Mouse (Mus musculus): ENCODE data around the gene Gpank1. TPM values are rescaled to one million over a fixed set of nuclear protein-coding genes. Genes with fewer than 3 reads are reported as not detected.

Gpank1 gene
- polyA plus RNA-seq, 1 experiment from 2014 or later, result 29.8 TPM

- Histone ChIP-seq H3K27me3 (replicated peaks; ENCODE audit: control insufficient read depth, insufficient read depth, low read length) (no peaks in the 10 kb centered on the region), H3K4me1 (replicated peaks; ENCODE audit: control insufficient read depth, insufficient read depth, low read length) (no peaks in the 10 kb centered on the region), H3K9ac (replicated peaks; ENCODE audit: low read depth, low read length) (no peak overlapping the region), H3K4me3 (replicated peaks; ENCODE audit: low read length) (no peak overlapping the region), H3K9me3 (ENCODE audit: control insufficient read depth, low read length) (no peaks in the 10 kb centered on the region), H3K27ac (ENCODE audit: low read length) (no peak overlapping the region), H3K36me3 (ENCODE audit: control insufficient read depth, insufficient read depth) (peaks cover 17% of the 10 kb centered on the region), H3K4me2 (ENCODE audit: low read length) (no peak overlapping the region)
- WGBS, result 77% methylated on average over 12 of the region's 12 CpGs
- no peak for ATAC-seq
These were observed 24.0 kb upstream of the Gpank1 start for GRCm38 (mm10) chr17:35097164-35097655.

- 85% methylated on average over 10 of the region's 10 CpGs for WGBS
- peaks cover 24% of the 10 kb centered on the region for H3K36me3 ChIP-seq (ENCODE audit: control insufficient read depth, insufficient read depth)
- no peak overlapping the region for H3K27ac ChIP-seq (ENCODE audit: low read length)
- H3K4me3 ChIP-seq (replicated peaks; ENCODE audit: low read length), result no peak overlapping the region
- H3K4me1 ChIP-seq (replicated peaks; ENCODE audit: control insufficient read depth, insufficient read depth, low read length), result no peaks in the 10 kb centered on the region
- ATAC-seq, result no peak
- no peaks in the 10 kb centered on the region for H3K9me3 ChIP-seq (ENCODE audit: control insufficient read depth, low read length)
- H3K9ac ChIP-seq (replicated peaks; ENCODE audit: low read depth, low read length), result no peak overlapping the region
- H3K27me3 ChIP-seq (replicated peaks; ENCODE audit: control insufficient read depth, insufficient read depth, low read length), result no peaks in the 10 kb centered on the region
- no peak overlapping the region for H3K4me2 ChIP-seq (ENCODE audit: low read length)
These were observed 21.0 kb upstream of the Gpank1 start for GRCm38 (mm10) chr17:35100196-35100765.

GRCm38 (mm10) chr17:35101161-35101560 is 20.1 kb upstream of the Gpank1 start:
- H3K9ac ChIP-seq (replicated peaks; ENCODE audit: low read depth, low read length), result no peak overlapping the region

GRCm38 (mm10) chr17:35102299-35102698 is 19.0 kb upstream of the Gpank1 start:
- Histone ChIP-seq H3K27ac (ENCODE audit: low read length) (no peak overlapping the region), H3K4me1 (replicated peaks; ENCODE audit: control insufficient read depth, insufficient read depth, low read length) (no peaks in the 10 kb centered on the region), H3K27me3 (replicated peaks; ENCODE audit: control insufficient read depth, insufficient read depth, low read length) (no peaks in the 10 kb centered on the region), H3K36me3 (ENCODE audit: control insufficient read depth, insufficient read depth) (peaks cover 20% of the 10 kb centered on the region), H3K4me2 (ENCODE audit: low read length) (no peak overlapping the region), H3K9me3 (ENCODE audit: control insufficient read depth, low read length) (no peaks in the 10 kb centered on the region), H3K9ac (replicated peaks; ENCODE audit: low read depth, low read length) (no peak overlapping the region), H3K4me3 (replicated peaks; ENCODE audit: low read length) (no peak overlapping the region)
- no peak for ATAC-seq
- WGBS, result 84% methylated on average over 8 of the region's 8 CpGs

More at GRCm38 (mm10) chr17:35101161-35101560, 20.1 kb upstream of the Gpank1 start:
- Histone ChIP-seq H3K36me3 (ENCODE audit: control insufficient read depth, insufficient read depth) (peaks cover 23% of the 10 kb centered on the region), H3K27me3 (replicated peaks; ENCODE audit: control insufficient read depth, insufficient read depth, low read length) (no peaks in the 10 kb centered on the region), H3K9me3 (ENCODE audit: control insufficient read depth, low read length) (no peaks in the 10 kb centered on the region), H3K4me3 (replicated peaks; ENCODE audit: low read length) (no peak overlapping the region), H3K4me1 (replicated peaks; ENCODE audit: control insufficient read depth, insufficient read depth, low read length) (no peaks in the 10 kb centered on the region), H3K27ac (ENCODE audit: low read length) (no peak overlapping the region), H3K4me2 (ENCODE audit: low read length) (no peak overlapping the region)
- WGBS, result 92% methylated on average over 11 of the region's 11 CpGs
- no peak for ATAC-seq

- Histone ChIP-seq H3K27me3 (replicated peaks; ENCODE audit: control insufficient read depth, insufficient read depth, low read length) (no peaks in the 10 kb centered on the region), H3K4me2 (ENCODE audit: low read length) (no peak overlapping the region), H3K4me1 (replicated peaks; ENCODE audit: control insufficient read depth, insufficient read depth, low read length) (no peaks in the 10 kb centered on the region), H3K9me3 (ENCODE audit: control insufficient read depth, low read length) (no peaks in the 10 kb centered on the region), H3K27ac (ENCODE audit: low read length) (no peak overlapping the region), H3K9ac (replicated peaks; ENCODE audit: low read depth, low read length) (no peak overlapping the region), H3K36me3 (ENCODE audit: control insufficient read depth, insufficient read depth) (peaks cover 18% of the 10 kb centered on the region), H3K4me3 (replicated peaks; ENCODE audit: low read length) (no peak overlapping the region)
- 80% methylated on average over 6 of the region's 6 CpGs for WGBS
- no peak for ATAC-seq
These were observed 18.0 kb upstream of the Gpank1 start for GRCm38 (mm10) chr17:35103221-35103690.

- H3K4me1 ChIP-seq (replicated peaks; ENCODE audit: control insufficient read depth, insufficient read depth, low read length), result no peaks in the 10 kb centered on the region
- no peak for ATAC-seq
- H3K4me2 ChIP-seq (ENCODE audit: low read length), result no peak overlapping the region
- H3K27ac ChIP-seq (ENCODE audit: low read length), result no peak overlapping the region
- WGBS, result 92% methylated on average over 7 of the region's 7 CpGs
- no peaks in the 10 kb centered on the region for H3K9me3 ChIP-seq (ENCODE audit: control insufficient read depth, low read length)
- H3K36me3 ChIP-seq (ENCODE audit: control insufficient read depth, insufficient read depth), result peaks cover 18% of the 10 kb centered on the region
- no peaks in the 10 kb centered on the region for H3K27me3 ChIP-seq (replicated peaks; ENCODE audit: control insufficient read depth, insufficient read depth, low read length)
- no peak overlapping the region for H3K9ac ChIP-seq (replicated peaks; ENCODE audit: low read depth, low read length)
- no peak overlapping the region for H3K4me3 ChIP-seq (replicated peaks; ENCODE audit: low read length)
These were observed 17.2 kb upstream of the Gpank1 start for GRCm38 (mm10) chr17:35104079-35104478.

DNA sequence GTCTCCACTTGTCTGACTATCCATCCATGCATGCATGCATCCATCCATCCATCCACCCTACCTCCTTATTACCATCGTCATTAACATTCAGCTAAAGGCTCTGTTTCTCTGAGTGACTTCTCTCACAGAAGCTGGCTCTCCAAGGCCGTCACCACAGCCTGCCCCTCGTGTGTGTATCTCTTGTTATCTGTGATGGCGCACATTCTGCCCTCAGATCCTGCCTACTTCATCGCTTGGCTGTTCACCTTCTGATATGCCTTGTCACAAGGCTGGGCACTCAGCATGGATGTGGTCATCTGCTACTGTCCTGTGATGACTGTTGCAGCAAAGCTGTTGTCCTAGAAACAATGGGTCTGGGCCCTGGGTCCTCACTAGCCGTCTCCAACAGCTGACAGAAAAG is 16.5 kb upstream of the Gpank1 start:
- H3K9me3 ChIP-seq (ENCODE audit: control insufficient read depth, low read length), result no peaks in the 10 kb centered on the region
- H3K4me2 ChIP-seq (ENCODE audit: low read length), result no peak overlapping the region
- H3K4me3 ChIP-seq (replicated peaks; ENCODE audit: low read length), result no peak overlapping the region
- no peak for ATAC-seq
- H3K27me3 ChIP-seq (replicated peaks; ENCODE audit: control insufficient read depth, insufficient read depth, low read length), result no peaks in the 10 kb centered on the region
- 73% methylated on average over 6 of the region's 6 CpGs for WGBS
- H3K36me3 ChIP-seq (ENCODE audit: control insufficient read depth, insufficient read depth), result peaks cover 18% of the 10 kb centered on the region
- H3K4me1 ChIP-seq (replicated peaks; ENCODE audit: control insufficient read depth, insufficient read depth, low read length), result no peaks in the 10 kb centered on the region
- no peak overlapping the region for H3K27ac ChIP-seq (ENCODE audit: low read length)
- no peak overlapping the region for H3K9ac ChIP-seq (replicated peaks; ENCODE audit: low read depth, low read length)

GRCm38 (mm10) chr17:35105740-35106389 is 15.4 kb upstream of the Gpank1 start:
- Histone ChIP-seq H3K4me3 (replicated peaks; ENCODE audit: low read length) (no peak overlapping the region), H3K9me3 (ENCODE audit: control insufficient read depth, low read length) (no peaks in the 10 kb centered on the region), H3K4me1 (replicated peaks; ENCODE audit: control insufficient read depth, insufficient read depth, low read length) (no peaks in the 10 kb centered on the region), H3K27me3 (replicated peaks; ENCODE audit: control insufficient read depth, insufficient read depth, low read length) (no peaks in the 10 kb centered on the region), H3K9ac (replicated peaks; ENCODE audit: low read depth, low read length) (peak overlapping the region; percentile 42; the same call in 1 of the 2 replicates), H3K36me3 (ENCODE audit: control insufficient read depth, insufficient read depth) (peaks cover 18% of the 10 kb centered on the region), H3K4me2 (ENCODE audit: low read length) (0 out of 2 replicates have a peak overlapping the region, but pooled peaks have one; percentile 3), H3K27ac (ENCODE audit: low read length) (no peak overlapping the region)
- ATAC-seq, result 0 out of 2 replicates have a peak, but pooled peaks have one; percentile 31
- WGBS, result 21% methylated on average over 13 of the region's 13 CpGs

- H3K4me3 ChIP-seq (replicated peaks; ENCODE audit: low read length), result no peak overlapping the region
- H3K27me3 ChIP-seq (replicated peaks; ENCODE audit: control insufficient read depth, insufficient read depth, low read length), result no peaks in the 10 kb centered on the region
- ATAC-seq, result no peak
- H3K4me1 ChIP-seq (replicated peaks; ENCODE audit: control insufficient read depth, insufficient read depth, low read length), result no peaks in the 10 kb centered on the region
- H3K9me3 ChIP-seq (ENCODE audit: control insufficient read depth, low read length), result no peaks in the 10 kb centered on the region
- H3K4me2 ChIP-seq (ENCODE audit: low read length), result no peak overlapping the region
- WGBS, result 69% methylated on average over 3 of the region's 3 CpGs
- H3K27ac ChIP-seq (ENCODE audit: low read length), result no peak overlapping the region
- H3K36me3 ChIP-seq (ENCODE audit: control insufficient read depth, insufficient read depth), result peaks cover 14% of the 10 kb centered on the region
- no peak overlapping the region for H3K9ac ChIP-seq (replicated peaks; ENCODE audit: low read depth, low read length)
These were observed 14.7 kb upstream of the Gpank1 start for GRCm38 (mm10) chr17:35106522-35106921.
